Mouse (Mus musculus) MEL (cell line): ENCODE measurements around the gene Tchhl1. TPM values are rescaled to one million over a fixed set of nuclear protein-coding genes. Genes with fewer than 3 reads are reported as not detected.

Source experiments
- DNase-seq: peaks from one replicate; pipeline ENCODE4 v3.0.0; 2011; ENCODE audit warnings: low read depth, low spot score
- H3K27ac ChIP-seq: 2 replicates; pipeline ENCODE4 v1.5.1; 2012; ENCODE audit warnings: low read depth, mild to moderate bottlenecking, control low read depth, low read length, moderate library complexity; ENCODE audit not compliant: control insufficient read depth
- H3K27me3 ChIP-seq, 2 experiments: fragments of 150-350 bp in 1 of 2; sonication (generic) in 1 of 2; 2 replicates each; pipeline ENCODE4 v1.6.1; 2012; ENCODE audit warnings: low read length in 2 of 2, mild to moderate bottlenecking in 2 of 2, improper control_type of control experiment in 1 of 2, moderate library complexity in 1 of 2; ENCODE audit not compliant: insufficient read depth in 2 of 2, control insufficient read depth in 1 of 2
- H3K36me3 ChIP-seq, 2 experiments: 2 replicates each; pipeline ENCODE4 v1.6.1; 2012 to 2014; ENCODE audit warnings: low read length in 2 of 2, improper control_type of control experiment in 1 of 2, inconsistent platforms in 1 of 2, mild to moderate bottlenecking in 1 of 2; ENCODE audit not compliant: insufficient read depth in 2 of 2, control insufficient read depth in 1 of 2
- H3K4me1 ChIP-seq, 2 experiments: fragments of 150-350 bp in 1 of 2; sonication (generic) in 1 of 2; 2 replicates each; pipeline ENCODE4 v1.6.1; 2012; ENCODE audit warnings: low read length in 2 of 2, improper control_type of control experiment in 1 of 2, mild to moderate bottlenecking in 1 of 2; ENCODE audit not compliant: insufficient read depth in 2 of 2, control insufficient read depth in 1 of 2
- H3K4me3 ChIP-seq, 2 experiments: fragments of 150-350 bp in 1 of 2; sonication (generic) in 1 of 2; 2 replicates each; pipeline ENCODE4 v1.5.1; 2012; ENCODE audit warnings: low read depth in 2 of 2, low read length in 2 of 2, mild to moderate bottlenecking in 2 of 2, moderate library complexity in 2 of 2, control low read depth in 1 of 2, improper control_type of control experiment in 1 of 2; ENCODE audit not compliant: control insufficient read depth in 1 of 2, insufficient read depth in 1 of 2
- H3K79me2 ChIP-seq: 2 replicates; pipeline ENCODE4 v1.6.1; 2012; ENCODE audit warnings: mild to moderate bottlenecking, low read length, moderate library complexity; ENCODE audit not compliant: control insufficient read depth, poor library complexity, insufficient read depth
- H3K9ac ChIP-seq: 2 replicates; pipeline ENCODE4 v1.6.1; 2012; ENCODE audit warnings: low read depth, mild to moderate bottlenecking, control low read depth, low read length, moderate library complexity; ENCODE audit not compliant: control insufficient read depth, poor library complexity, severe bottlenecking
- H3K9me3 ChIP-seq: fragments of 150-350 bp; sonication (generic); replicated peaks from 2 replicates; pipeline ENCODE4 v1.6.1; 2012; ENCODE audit warnings: mild to moderate bottlenecking, low read length, improper control_type of control experiment, moderate library complexity; ENCODE audit not compliant: insufficient read depth
- BHLHE40 ChIP-seq: IDR thresholded peaks from 2 replicates; pipeline ENCODE4 v1.6.1; 2012; ENCODE audit warnings: low read depth, mild to moderate bottlenecking, inconsistent platforms, low read length, improper control_type of control experiment, borderline replicate concordance
- CHD1 ChIP-seq: IDR thresholded peaks from 2 replicates; pipeline ENCODE4 v1.6.1; 2012; ENCODE audit warnings: low read depth, mild to moderate bottlenecking, inconsistent platforms, low read length, improper control_type of control experiment
- CTCF ChIP-seq, 3 experiments: IDR thresholded peaks in 2 of 3; conservative IDR thresholded peaks in 1 of 3; 2 replicates each; pipeline ENCODE4 v1.5.1; 2011 to 2012; ENCODE audit warnings: low read length in 3 of 3, low read depth in 2 of 3, mild to moderate bottlenecking in 2 of 3, improper control_type of control experiment in 1 of 3, inconsistent platforms in 1 of 3, mixed read lengths in 1 of 3, moderate library complexity in 1 of 3; ENCODE audit not compliant: control insufficient read depth in 1 of 3, insufficient read depth in 1 of 3, poor library complexity in 1 of 3, severe bottlenecking in 1 of 3
- E2F4 ChIP-seq: IDR thresholded peaks from 2 replicates; pipeline ENCODE4 v1.6.1; 2011; ENCODE audit warnings: low read depth, low read length, improper control_type of control experiment, borderline replicate concordance
- EP300 ChIP-seq, 2 experiments: IDR thresholded peaks; 2 replicates each; pipeline ENCODE4 v1.6.1; 2011; ENCODE audit warnings: improper control_type of control experiment in 2 of 2, low read length in 2 of 2, low read depth in 1 of 2, mild to moderate bottlenecking in 1 of 2
- ETS1 ChIP-seq: IDR thresholded peaks from 2 replicates; pipeline ENCODE4 v1.6.1; 2012; ENCODE audit warnings: low read depth, mild to moderate bottlenecking, inconsistent platforms, low read length, improper control_type of control experiment, moderate library complexity
- HCFC1 ChIP-seq: IDR thresholded peaks from 2 replicates; pipeline ENCODE4 v1.6.1; 2012; ENCODE audit warnings: low read depth, mild to moderate bottlenecking, inconsistent platforms, low read length, improper control_type of control experiment, moderate library complexity
- MAFK ChIP-seq: IDR thresholded peaks from 2 replicates; pipeline ENCODE4 v1.6.1; 2011; ENCODE audit warnings: low read depth, mild to moderate bottlenecking, low read length, improper control_type of control experiment, borderline replicate concordance
- MAX ChIP-seq: IDR thresholded peaks from 2 replicates; pipeline ENCODE4 v1.6.1; 2011; ENCODE audit warnings: low read length, improper control_type of control experiment
- MAZ ChIP-seq: IDR thresholded peaks from 2 replicates; pipeline ENCODE4 v1.6.1; 2012; ENCODE audit warnings: low read depth, mild to moderate bottlenecking, inconsistent platforms, low read length, improper control_type of control experiment
- MEF2A ChIP-seq: IDR thresholded peaks from 2 replicates; pipeline ENCODE4 v1.6.1; 2014; ENCODE audit warnings: low read depth, mild to moderate bottlenecking, inconsistent platforms, low read length, improper control_type of control experiment; ENCODE audit not compliant: poor library complexity, insufficient replicate concordance, severe bottlenecking; ENCODE audit errors: extremely low read depth
- MXI1 ChIP-seq: IDR thresholded peaks from 2 replicates; pipeline ENCODE4 v1.6.1; 2011; ENCODE audit warnings: mild to moderate bottlenecking, low read depth, low read length, improper control_type of control experiment
- MYC ChIP-seq: IDR thresholded peaks from 2 replicates; pipeline ENCODE4 v1.6.1; 2011; ENCODE audit warnings: low read depth, mild to moderate bottlenecking, low read length, improper control_type of control experiment, moderate library complexity
- POLR2AphosphoS2 ChIP-seq: IDR thresholded peaks from 2 replicates; pipeline ENCODE4 v1.6.1; 2011; ENCODE audit warnings: low read length, improper control_type of control experiment
- RAD21 ChIP-seq: IDR thresholded peaks from 2 replicates; pipeline ENCODE4 v1.6.1; 2011; ENCODE audit warnings: mild to moderate bottlenecking, low read depth, low read length, improper control_type of control experiment
- RCOR1 ChIP-seq: IDR thresholded peaks from 2 replicates; pipeline ENCODE4 v1.6.1; 2012; ENCODE audit warnings: low read depth, mild to moderate bottlenecking, inconsistent platforms, low read length, improper control_type of control experiment
- TAL1 ChIP-seq: IDR thresholded peaks from 2 replicates; pipeline ENCODE4 v1.6.1; 2012; ENCODE audit warnings: mild to moderate bottlenecking, inconsistent platforms, low read length, moderate library complexity, mixed read lengths
- USF2 ChIP-seq, 2 experiments: IDR thresholded peaks; 2 replicates each; pipeline ENCODE4 v1.6.1; 2011 to 2012; ENCODE audit warnings: improper control_type of control experiment in 2 of 2, low read length in 2 of 2, borderline replicate concordance in 1 of 2, inconsistent platforms in 1 of 2, low read depth in 1 of 2, mild to moderate bottlenecking in 1 of 2; ENCODE audit not compliant: insufficient read depth in 1 of 2
- ZC3H11A ChIP-seq: IDR thresholded peaks from 2 replicates; pipeline ENCODE4 v1.6.1; 2012; ENCODE audit warnings: low read depth, mild to moderate bottlenecking, inconsistent platforms, low read length, improper control_type of control experiment
- ZNF384 ChIP-seq: IDR thresholded peaks from 2 replicates; pipeline ENCODE4 v1.6.1; 2012; ENCODE audit warnings: low read depth, mild to moderate bottlenecking, inconsistent platforms, low read length, improper control_type of control experiment
- polyA plus RNA-seq, 2 experiments: library from polyadenylated mRNA; stranded (reverse) in 1 of 2; unstranded in 1 of 2; fragments of >175 nt in 1 of 2; fragments of >200 nt in 1 of 2; gene quantifications; 2 replicates each; pipeline versions ENCODE4 v1.2.1 to v1.2.4; 2012; ENCODE audit warnings: low replicate concordance in 2 of 2, low read depth in 1 of 2; ENCODE audit not compliant: insufficient read length in 2 of 2, insufficient read depth in 1 of 2, missing spikeins in 1 of 2
- total RNA-seq: library from RNA; depleted of rRNA; stranded (reverse); fragments of 300-350 nt; gene quantifications from 2 replicates; pipeline ENCODE4 v1.2.3, GENCODE M21; 2012

Tchhl1 gene
- total and polyA plus RNA-seq, 3 experiments, result not detected

GRCm38 (mm10) chr3:93499129-93499528, 30.6 kb downstream of the Tchhl1 start:
- H3K79me2 ChIP-seq, result no peaks in the 10 kb centered on the region
- H3K4me1 ChIP-seq, result no peaks in the 10 kb centered on the region
- TF ChIP-seq TAL1, result no peak
- no peak for TF ChIP-seq ZC3H11A
- no peak for TF ChIP-seq CHD1
- no peak for TF ChIP-seq RAD21
- no peak for TF ChIP-seq CTCF (IDR thresholded peaks at IDR 0.05 in 2 of 3, conservative IDR thresholded peaks at IDR 0.05 in 1 of 3; ENCODE audit: control insufficient read depth in 1 of 3, insufficient read depth in 1 of 3, low read depth in 2 of 3, low read length in 3 of 3, poor library complexity in 1 of 3, severe bottlenecking in 1 of 3)
- no peak for TF ChIP-seq HCFC1
- no peak for TF ChIP-seq MXI1
- no peak for TF ChIP-seq ETS1
- no peak for TF ChIP-seq BHLHE40
- no peak for TF ChIP-seq MAFK
- no peak for TF ChIP-seq E2F4
- TF ChIP-seq RCOR1, result no peak
- H3K27ac ChIP-seq, result no peak overlapping the region
- DNase-seq, result no peak
- no peak overlapping the region for H3K9ac ChIP-seq
- no peaks in the 10 kb centered on the region for H3K9me3 ChIP-seq
- no peaks in the 10 kb centered on the region; a peak in 1 of 4 replicates for H3K27me3 ChIP-seq
- no peak overlapping the region for H3K4me3 ChIP-seq
- H3K36me3 ChIP-seq, result no peaks in the 10 kb centered on the region

DNA sequence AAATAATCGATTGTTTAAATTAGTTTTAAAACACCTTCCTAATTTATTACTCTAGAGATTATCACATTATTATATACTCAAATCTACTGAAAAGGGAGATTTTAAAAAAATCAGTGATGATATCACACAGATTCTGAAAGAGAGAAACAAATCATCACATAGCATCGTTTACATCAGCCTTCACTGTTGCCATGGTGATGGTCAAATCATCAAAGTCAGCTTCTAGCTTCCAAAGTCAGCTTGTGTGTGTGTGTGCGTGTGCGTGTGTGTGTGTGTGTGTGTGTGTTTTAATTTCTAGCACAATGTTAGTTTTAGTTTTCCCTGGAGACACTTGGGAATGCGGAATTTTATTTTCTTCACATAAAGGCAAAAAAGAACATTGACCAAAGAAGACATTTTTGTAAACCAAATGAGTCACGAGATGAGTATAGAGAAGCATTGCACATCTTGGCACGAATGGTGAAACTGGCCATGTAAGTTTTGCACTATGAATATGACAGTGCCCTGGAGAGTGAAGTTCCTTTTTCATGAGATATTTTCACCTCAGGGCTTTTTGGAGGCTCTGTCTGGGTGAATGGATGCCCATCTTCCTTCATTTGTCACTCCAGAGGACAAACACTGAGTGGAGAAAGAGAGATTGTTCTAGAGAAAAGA, 36.1 kb downstream of the Tchhl1 start:
- Histone ChIP-seq H3K9ac (no peak overlapping the region), H3K4me3 (no peak overlapping the region), H3K27me3 (no peaks in the 10 kb centered on the region; a peak in 1 of 4 replicates), H3K36me3 (no peaks in the 10 kb centered on the region), H3K27ac (no peak overlapping the region), H3K9me3 (no peaks in the 10 kb centered on the region)
- TF ChIP-seq USF2 (IDR thresholded peaks at IDR 0.05; ENCODE audit: borderline replicate concordance in 1 of 2, insufficient read depth in 1 of 2, low read depth in 1 of 2, low read length in 2 of 2) (no peak), MAX (no peak), MAFK (no peak), MXI1 (no peak), MEF2A (no peak), RCOR1 (no peak), MAZ (no peak), EP300 (IDR thresholded peaks at IDR 0.05; ENCODE audit: low read depth in 1 of 2, low read length in 2 of 2) (no peak), CTCF (IDR thresholded peaks at IDR 0.05 in 2 of 3, conservative IDR thresholded peaks at IDR 0.05 in 1 of 3; ENCODE audit: control insufficient read depth in 1 of 3, insufficient read depth in 1 of 3, low read depth in 2 of 3, low read length in 3 of 3, poor library complexity in 1 of 3, severe bottlenecking in 1 of 3) (no peak), ETS1 (no peak), ZNF384 (no peak), POLR2AphosphoS2 (no peak), MYC (no peak)
- TF ChIP-seq, all 39 proteins: peak for 0
- Histone ChIP-seq H3K79me2 (no peaks in the 10 kb centered on the region), H3K4me1 (no peaks in the 10 kb centered on the region; a peak in 1 of 4 replicates)
- no peak for DNase-seq
